Mouse (Mus musculus) lung, postnatal 0 days (tissue): ENCODE data around the gene Shoc2. TPM values are rescaled to one million over a fixed set of nuclear protein-coding genes. Genes with fewer than 3 reads are reported as not detected.
A peak's percentile ranks its signal among the peaks of the same experiment; 100 is the strongest.

ENCODE experiments used
- ATAC-seq: fragments of 200-750 bp; cut with Nextera tagmentation; 2 replicates; pipeline ENCODE4 v1.8.0; 2017; ENCODE audit warnings: moderate library complexity
- DNase-seq: peaks from one replicate; pipeline ENCODE4 v3.0.0-alpha.2; 2016; ENCODE audit warnings: low spot score
- H3K27ac ChIP-seq: fragments of 300-500 bp; sonication (generic); 2 replicates; pipeline ENCODE4 v1.5.1; 2014; ENCODE audit warnings: antibody characterized with exemption, mild to moderate bottlenecking, low read length, mixed read lengths
- H3K27me3 ChIP-seq: fragments of 300-500 bp; sonication (generic); replicated peaks from 2 replicates; pipeline ENCODE4 v1.6.1; 2014; ENCODE audit warnings: low read length, mixed read lengths; ENCODE audit not compliant: insufficient read depth
- H3K36me3 ChIP-seq: fragments of 300-500 bp; sonication (generic); 2 replicates; pipeline ENCODE4 v1.6.1; 2014; ENCODE audit warnings: low read length, mixed read lengths; ENCODE audit not compliant: insufficient read depth
- H3K4me1 ChIP-seq: fragments of 300-500 bp; sonication (generic); 2 replicates; pipeline ENCODE4 v1.6.1; 2014; ENCODE audit warnings: antibody characterized with exemption, low read depth, low read length, mixed read lengths; ENCODE audit not compliant: insufficient read depth
- H3K4me2 ChIP-seq: fragments of 300-500 bp; sonication (generic); replicated peaks from 2 replicates; pipeline ENCODE4 v1.6.1; 2014; ENCODE audit warnings: low read depth, mild to moderate bottlenecking, low read length, moderate library complexity, mixed read lengths
- H3K4me3 ChIP-seq: fragments of 300-500 bp; sonication (generic); 2 replicates; pipeline ENCODE4 v1.5.1; 2014; ENCODE audit warnings: low read depth, low read length
- H3K9ac ChIP-seq: fragments of 300-500 bp; sonication (generic); replicated peaks from 2 replicates; pipeline ENCODE4 v1.6.1; 2014; ENCODE audit warnings: low read depth, mild to moderate bottlenecking
- H3K9me3 ChIP-seq: fragments of 300-500 bp; sonication (generic); 2 replicates; pipeline ENCODE4 v1.6.1; 2016; ENCODE audit warnings: low read length, mixed read lengths
- CTCF ChIP-seq: IDR thresholded peaks from 2 replicates; pipeline ENCODE4 v1.5.1; 2016; ENCODE audit warnings: antibody characterized with exemption, mild to moderate bottlenecking
- EP300 ChIP-seq: IDR thresholded peaks from 2 replicates; pipeline ENCODE4 v1.6.1; 2016; ENCODE audit warnings: antibody characterized with exemption, mild to moderate bottlenecking, control low read depth
- WGBS: fragments of 180-500 bp; shearing (Covaris S2); extraction: QIAGEN DNeasy Blood & Tissue Kit; methylation state at CpG from one replicate; pipeline ENCODE4 v1.1.7; 2014; 5-methylcytosine and 5-hydroxymethylcytosine counted together
- polyA plus RNA-seq: library from polyadenylated mRNA; unstranded; fragments of >200 nt; fragmentation: Nextera tagmentation; extraction: Ambion mirVana; gene quantifications from 2 replicates; pipeline ENCODE4 v1.2.1, GENCODE M21; 2015

Shoc2 gene
- polyA plus RNA-seq, 1 experiment from 2014 or later: 26.7 TPM

- Histone ChIP-seq H3K9me3 (no peaks in the 10 kb centered on the region), H3K4me2 (no peak overlapping the region), H3K27me3 (no peaks in the 10 kb centered on the region), H3K4me3 (no peak overlapping the region), H3K9ac (no peak overlapping the region), H3K27ac (no peak overlapping the region), H3K36me3 (peaks cover 14% of the 10 kb centered on the region; the same call in 1 of the 2 replicates), H3K4me1 (no peaks in the 10 kb centered on the region)
- WGBS: 91% methylated on average over 3 of the region's 3 CpGs
- TF ChIP-seq CTCF (no peak), EP300 (no peak)
- no peak for ATAC-seq
- DNase-seq: no peak
These were observed 14.9 kb upstream of the Shoc2 start for GRCm38 (mm10) chr19:53929218-53929617.

GRCm38 (mm10) chr19:53933050-53933449 lies 11.1 kb upstream of the Shoc2 start:
- no peaks in the 10 kb centered on the region for H3K9me3 ChIP-seq
- no peak overlapping the region for H3K4me3 ChIP-seq
- no peak overlapping the region for H3K4me2 ChIP-seq
- H3K27ac ChIP-seq: no peak overlapping the region
- H3K4me1 ChIP-seq: no peaks in the 10 kb centered on the region
- TF ChIP-seq CTCF (no peak), EP300 (no peak)
- H3K27me3 ChIP-seq: no peaks in the 10 kb centered on the region
- peaks cover 13% of the 10 kb centered on the region; the same call in 1 of the 2 replicates for H3K36me3 ChIP-seq
- H3K9ac ChIP-seq: no peak overlapping the region
- DNase-seq (no peak), ATAC-seq (no peak)

GRCm38 (mm10) chr19:53934046-53934445 lies 10.1 kb upstream of the Shoc2 start:
- TF ChIP-seq CTCF: no peak
- TF ChIP-seq EP300: no peak
- H3K9me3 ChIP-seq: no peaks in the 10 kb centered on the region
- no peaks in the 10 kb centered on the region for H3K4me1 ChIP-seq
- H3K9ac ChIP-seq: no peak overlapping the region
- no peak overlapping the region for H3K4me3 ChIP-seq
- no peak for ATAC-seq
- peaks cover 8% of the 10 kb centered on the region; the same call in 1 of the 2 replicates for H3K36me3 ChIP-seq
- H3K27me3 ChIP-seq: no peaks in the 10 kb centered on the region
- no peak overlapping the region for H3K4me2 ChIP-seq
- no peak for DNase-seq
- H3K27ac ChIP-seq: no peak overlapping the region

GRCm38 (mm10) chr19:53939467-53939866 lies 4.6 kb upstream of the Shoc2 start:
- H3K36me3 ChIP-seq: no peaks in the 10 kb centered on the region
- H3K4me1 ChIP-seq: peaks cover 6% of the 10 kb centered on the region; the same call in 1 of the 2 replicates
- H3K9ac ChIP-seq: no peak overlapping the region
- DNase-seq (no peak), ATAC-seq (no peak)
- no peak overlapping the region for H3K27ac ChIP-seq
- no peaks in the 10 kb centered on the region for H3K9me3 ChIP-seq
- WGBS: 69% methylated on average over 4 of the region's 4 CpGs
- H3K27me3 ChIP-seq: no peaks in the 10 kb centered on the region
- no peak overlapping the region for H3K4me3 ChIP-seq
- TF ChIP-seq EP300 (no peak), CTCF (no peak)
- H3K4me2 ChIP-seq: no peak overlapping the region

GRCm38 (mm10) chr19:53941139-53941538 lies 3.0 kb upstream of the Shoc2 start:
- TF ChIP-seq CTCF (no peak), EP300 (no peak)
- WGBS: 81% methylated on average over 4 of the region's 4 CpGs
- no peak for DNase-seq

GRCm38 (mm10) chr19:53942342-53942741 lies 1.8 kb upstream of the Shoc2 start:
- Histone ChIP-seq H3K9me3 (no peaks in the 10 kb centered on the region), H3K4me3 (no peak overlapping the region), H3K36me3 (no peaks in the 10 kb centered on the region), H3K9ac (no peak overlapping the region), H3K27ac (peak overlapping the region; percentile 20; the same call in 1 of the 2 replicates), H3K4me2 (no peak overlapping the region), H3K4me1 (peaks cover 8% of the 10 kb centered on the region), H3K27me3 (no peaks in the 10 kb centered on the region)
- no peak for TF ChIP-seq EP300
- no peak for TF ChIP-seq CTCF
- DNase-seq (peak; percentile 40), ATAC-seq (no peak)
- 70% methylated on average over 2 of the region's 2 CpGs for WGBS

More at GRCm38 (mm10) chr19:53941139-53941538, 3.0 kb upstream of the Shoc2 start:
- Histone ChIP-seq H3K4me1 (peaks cover 6% of the 10 kb centered on the region; the same call in 1 of the 2 replicates), H3K27me3 (no peaks in the 10 kb centered on the region), H3K4me3 (no peak overlapping the region), H3K9me3 (no peaks in the 10 kb centered on the region), H3K27ac (no peak overlapping the region), H3K9ac (no peak overlapping the region), H3K36me3 (no peaks in the 10 kb centered on the region), H3K4me2 (no peak overlapping the region)
- ATAC-seq: no peak

- Histone ChIP-seq H3K4me1 (peaks cover 9% of the 10 kb centered on the region), H3K4me3 (peak overlapping the region; percentile 95), H3K36me3 (no peaks in the 10 kb centered on the region), H3K27me3 (no peaks in the 10 kb centered on the region), H3K9ac (peak overlapping the region; percentile 96), H3K9me3 (no peaks in the 10 kb centered on the region), H3K4me2 (peak overlapping the region; percentile 74), H3K27ac (peak overlapping the region; percentile 98)
- 2% methylated on average over 12 of the region's 47 CpGs for WGBS
- DNase-seq (no peak), ATAC-seq (no peak)
- no peak for TF ChIP-seq EP300
- no peak for TF ChIP-seq CTCF
These were observed 672 bp downstream of the Shoc2 start for GRCm38 (mm10) chr19:53944786-53945169.
